Mouse (Mus musculus) adrenal gland, postnatal 25 days (tissue): ENCODE results near the gene Fgf5. TPM values are rescaled to one million over a fixed set of nuclear protein-coding genes. Genes with fewer than 3 reads are reported as not detected.
A peak's percentile ranks its signal among the peaks of the same experiment; 100 is the strongest.

Experiments
- DNase-seq: peaks from one replicate; pipeline ENCODE4 v3.0.0; 2021; ENCODE audit warnings: mixed read lengths
- long read RNA-seq: library from polyadenylated mRNA; stranded (forward); transcript quantifications from one replicate; pipeline ENCODE4 v2.0.0, GENCODE M21; 2021
- total RNA-seq: library from RNA; stranded (reverse); gene quantifications from 2 replicates; pipeline ENCODE4 v1.2.3, GENCODE M21; 2021

Gene Fgf5
- not detected in 2 replicates for total RNA-seq
- long read RNA-seq: 0 reads

- peak; percentile 15 for DNase-seq
Observed at GRCm38 (mm10) chr5:98253838-98254821, at the start of gene Fgf5. Fgf5 (plus strand) TSS chr5:98254184.

GRCm38 (mm10) chr5:98212501-98212900, 41.5 kb upstream of the Fgf5 start:
- no peak for DNase-seq

DNA sequence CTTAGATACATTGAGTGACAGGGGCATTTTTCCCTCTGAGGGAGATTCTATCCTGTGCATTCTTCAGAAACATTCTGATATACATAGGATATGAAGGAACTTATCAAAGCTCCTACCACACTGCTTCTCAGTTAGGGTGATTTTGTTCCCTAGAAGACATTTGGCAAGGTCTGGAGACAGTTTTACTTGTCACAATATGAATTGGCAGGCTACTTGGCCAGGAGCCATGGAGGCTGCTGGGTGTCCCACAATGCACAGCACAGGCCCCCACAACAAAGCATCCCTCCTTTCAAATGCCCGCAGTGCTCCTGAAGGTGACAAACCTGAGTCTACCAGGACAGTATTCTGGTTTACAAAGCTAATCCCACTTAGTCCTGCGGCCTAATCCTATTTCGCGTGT, 32.0 kb upstream of the Fgf5 start:
- no peak for DNase-seq

DNA sequence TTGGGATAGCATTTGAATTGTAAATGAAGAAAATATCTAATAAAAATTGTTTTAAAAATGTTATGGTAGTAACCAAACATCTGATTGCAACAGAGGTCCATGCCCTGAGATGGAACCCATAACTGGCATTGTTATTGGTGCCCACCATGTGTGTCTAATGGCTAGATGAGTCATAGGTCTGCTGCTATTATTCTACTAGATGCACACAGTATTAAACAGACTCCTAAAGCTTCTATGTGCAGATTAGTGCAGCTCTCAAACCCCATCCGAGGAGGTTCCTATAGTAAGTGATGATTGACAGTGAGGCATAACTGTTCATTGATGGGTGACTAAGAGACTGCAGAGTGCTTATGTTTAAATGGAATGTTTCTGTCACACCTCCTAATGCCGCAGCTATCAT, 27.3 kb upstream of the Fgf5 start:
- no peak for DNase-seq

- no peak for DNase-seq
Observed at GRCm38 (mm10) chr5:98229456-98229855, 24.5 kb upstream of the Fgf5 start.

DNA sequence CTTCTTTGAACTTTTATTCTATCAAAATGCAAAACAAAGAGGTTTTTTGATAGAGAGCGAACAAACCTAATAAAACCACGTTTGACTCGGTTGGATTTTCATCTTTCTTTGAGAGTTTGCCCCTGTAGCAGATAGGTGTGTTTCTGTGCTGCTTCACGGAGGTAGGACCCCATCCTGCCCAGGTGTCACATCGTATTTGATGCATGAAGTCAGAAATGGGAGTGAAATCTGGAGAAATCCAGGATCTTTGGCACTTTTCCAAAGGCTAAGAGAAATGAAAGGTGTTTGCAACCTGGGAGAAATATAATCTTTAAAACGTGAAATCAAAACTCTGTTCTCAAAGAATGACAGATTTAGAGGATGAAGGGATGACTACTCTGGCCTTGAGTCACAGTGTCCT, 15.5 kb upstream of the Fgf5 start:
- DNase-seq: no peak

DNA sequence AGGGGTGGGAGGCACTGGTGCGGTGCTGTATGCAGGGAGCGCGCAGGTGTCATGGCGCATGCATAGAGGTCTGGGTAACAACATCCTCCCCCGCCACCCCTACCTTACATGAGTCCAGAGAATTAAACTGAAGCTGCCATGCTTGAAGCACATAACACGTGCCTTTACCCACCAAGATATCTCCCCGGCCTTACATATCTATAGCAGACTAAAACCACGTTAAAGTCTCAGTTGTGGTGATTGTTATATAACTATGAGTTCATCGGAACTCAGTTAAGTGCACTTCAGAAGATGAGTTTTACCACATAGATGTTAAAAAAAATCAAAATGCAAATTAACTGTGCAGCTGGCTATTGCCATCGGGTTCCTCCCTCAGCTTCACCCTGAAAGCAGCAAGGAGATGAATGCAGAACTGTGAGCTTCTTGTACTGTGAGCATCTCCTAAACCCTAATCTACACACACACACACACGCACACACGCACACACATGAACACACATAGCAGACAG, 12.6 kb upstream of the Fgf5 start:
- DNase-seq: no peak

- DNase-seq: no peak
Observed at GRCm38 (mm10) chr5:98245303-98245702, 8.7 kb upstream of the Fgf5 start.

- no peak for DNase-seq
Observed at GRCm38 (mm10) chr5:98245976-98246375, 8.0 kb upstream of the Fgf5 start.

DNA sequence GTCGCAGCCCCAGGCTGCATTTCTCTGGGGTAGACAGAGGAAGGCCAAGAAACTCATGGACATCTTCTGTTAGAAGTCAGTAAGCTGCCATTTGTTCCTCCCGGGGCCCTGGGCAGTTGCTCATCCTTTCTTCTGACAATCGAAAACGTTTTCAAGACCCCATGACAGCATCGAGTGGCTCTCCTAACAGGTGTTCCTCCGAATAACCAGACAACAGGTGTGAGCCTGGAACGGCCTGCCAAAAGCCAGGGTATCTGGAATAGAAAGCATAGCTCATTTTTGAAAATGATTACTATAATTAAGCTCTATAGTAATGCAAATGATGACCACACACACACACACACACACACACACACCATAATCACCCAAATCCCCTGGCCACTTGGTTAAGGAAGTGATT, 7.2 kb upstream of the Fgf5 start:
- no peak for DNase-seq

- DNase-seq: no peak
Observed at GRCm38 (mm10) chr5:98247516-98247915, 6.5 kb upstream of the Fgf5 start.

- no peak for DNase-seq
Observed at GRCm38 (mm10) chr5:98253147-98253546, 837 bp upstream of the Fgf5 start.

DNA sequence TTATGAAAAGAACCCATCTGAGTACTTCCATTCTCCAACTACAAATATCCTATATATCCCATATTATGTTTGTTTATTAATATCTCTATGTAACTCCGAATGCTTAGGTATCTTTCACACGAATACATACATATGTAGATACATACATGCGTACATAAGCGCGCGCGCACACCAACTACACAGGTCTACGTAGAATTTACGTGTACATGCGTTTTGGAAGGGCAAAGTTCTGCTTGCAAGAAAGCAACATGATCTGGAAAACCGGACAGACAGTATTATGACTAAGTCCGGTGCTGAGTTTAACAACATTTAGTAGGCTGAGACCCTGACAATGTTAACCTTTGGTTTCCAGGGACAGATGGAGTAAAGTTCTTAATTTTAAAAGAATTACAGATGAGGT, 1.2 kb downstream of the Fgf5 start:
- no peak for DNase-seq

- DNase-seq: no peak
Observed at GRCm38 (mm10) chr5:98255760-98256490, 1.9 kb downstream of the Fgf5 start.

GRCm38 (mm10) chr5:98275318-98275818, 21.4 kb downstream of the Fgf5 start:
- no peak for DNase-seq

DNA sequence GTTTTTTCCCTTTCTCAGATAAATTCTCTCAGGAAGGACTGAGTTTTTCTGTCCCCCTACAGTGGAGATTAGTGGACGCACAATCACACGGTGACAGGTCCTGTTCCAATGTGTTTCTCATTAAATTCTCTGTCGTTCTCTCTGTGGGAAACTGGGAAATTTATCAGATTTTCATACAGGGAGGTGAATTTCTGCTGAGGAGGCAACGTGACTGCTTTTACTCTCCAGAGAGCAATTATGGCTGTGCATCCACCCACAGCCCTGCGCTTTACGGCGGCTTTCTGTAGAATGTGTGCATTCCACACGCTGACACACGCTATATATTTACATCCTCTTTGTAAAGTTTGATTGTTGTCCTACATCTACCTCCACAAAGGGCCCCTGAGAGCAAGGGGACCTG, 28.0 kb downstream of the Fgf5 start:
- DNase-seq: no peak

GRCm38 (mm10) chr5:98283696-98284478, 29.9 kb downstream of the Fgf5 start:
- no peak for DNase-seq

DNA sequence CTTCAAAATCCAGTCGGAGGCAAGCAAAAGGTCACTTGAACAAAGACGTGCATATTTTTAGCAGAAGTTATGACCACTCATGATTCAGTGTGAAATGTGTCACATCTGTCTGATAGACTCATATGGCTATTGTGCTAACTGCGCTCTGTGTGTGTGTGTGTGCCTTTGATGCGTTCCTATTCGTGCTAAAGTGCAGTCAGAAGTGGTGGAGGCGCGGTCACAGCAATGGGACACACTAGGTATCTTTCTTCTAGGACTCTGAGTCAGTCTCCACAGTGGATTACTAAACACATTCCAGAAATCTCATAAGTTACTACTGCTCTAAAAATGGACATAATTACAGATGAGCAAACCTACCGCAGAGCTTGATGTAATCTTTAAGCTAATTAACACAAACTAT, 36.7 kb downstream of the Fgf5 start:
- no peak for DNase-seq

- DNase-seq: no peak
Observed at GRCm38 (mm10) chr5:98292388-98293048, 38.5 kb downstream of the Fgf5 start.

GRCm38 (mm10) chr5:98293049-98293715, 39.2 kb downstream of the Fgf5 start:
- DNase-seq: no peak

GRCm38 (mm10) chr5:98300079-98300478, 46.1 kb downstream of the Fgf5 start:
- DNase-seq: no peak
